ENCODE assay signal across 8 mouse cellular contexts in the genomic region with DNA sequence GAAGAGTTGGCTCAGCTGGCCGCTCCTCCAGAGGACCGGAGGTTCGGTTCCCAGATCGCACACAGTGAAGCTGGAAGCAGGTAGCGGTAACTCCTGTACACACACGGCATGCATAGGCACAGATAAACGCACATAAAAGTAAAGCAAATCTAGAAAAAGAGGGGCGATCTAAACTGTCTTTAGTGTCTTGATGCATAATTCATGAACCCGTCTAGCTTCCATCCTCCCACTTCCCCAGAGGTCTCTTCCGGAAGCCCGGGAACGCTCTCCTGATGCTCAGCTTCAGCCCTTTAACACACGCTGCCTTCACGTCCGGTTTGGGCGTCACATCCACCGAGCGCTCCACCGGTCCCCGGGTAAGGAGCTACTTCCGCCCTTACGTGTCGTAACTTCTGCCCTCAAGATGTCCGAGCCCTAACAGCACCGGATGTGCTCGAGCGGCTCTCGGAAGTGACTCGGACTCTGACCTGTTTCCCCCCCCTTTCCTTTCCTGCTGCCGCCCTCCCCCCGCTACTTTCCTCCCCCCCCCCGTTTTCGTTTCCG. TPM values are rescaled to one million over a fixed set of nuclear protein-coding genes. Genes with fewer than 3 reads are reported as not detected.
DNase-seq lines count a peak whose midpoint lies in the region; ATAC-seq and TF ChIP-seq lines count a peak whose summit lies in the region.

No protein-coding gene starts in this region.

- H3K36me3 ChIP-seq in ES-Bruce4 (ENCODE audit: control insufficient read depth, insufficient read depth, low read length, poor library complexity, severe bottlenecking): peaks cover 6% of the 10 kb centered on the region
- peaks cover 26% of the 10 kb centered on the region for H3K36me3 ChIP-seq in forebrain, embryonic 13.5 days (ENCODE audit: poor library complexity, severe bottlenecking)
- H3K36me3 ChIP-seq in liver, postnatal 0 days (replicated peaks; ENCODE audit: insufficient read depth, low read length): peaks cover 12% of the 10 kb centered on the region
- H3K36me3 ChIP-seq in neural tube, embryonic 14.5 days (ENCODE audit: control insufficient read depth, insufficient read depth, low read length): peaks cover 14% of the 10 kb centered on the region; the same call in 1 of the 2 replicates

- peaks cover 5% of the 10 kb centered on the region for H3K4me1 ChIP-seq in ES-Bruce4 (ENCODE audit: control insufficient read depth, insufficient read depth, low read length)
- peaks cover 42% of the 10 kb centered on the region for H3K4me1 ChIP-seq in forebrain, embryonic 13.5 days
- peaks cover 22% of the 10 kb centered on the region for H3K4me1 ChIP-seq in liver, postnatal 0 days (ENCODE audit: insufficient read depth)
- peaks cover 30% of the 10 kb centered on the region for H3K4me1 ChIP-seq in neural tube, embryonic 14.5 days (ENCODE audit: control insufficient read depth, insufficient read depth, low read length)

- TF ChIP-seq EP300 in ES-Bruce4 (IDR thresholded peaks at IDR 0.05; ENCODE audit: insufficient read depth, low read depth, low read length): peak; percentile 37; the same call in 1 of the 2 replicates
- peak; percentile 55 for TF ChIP-seq EP300 in liver, postnatal 0 days (IDR thresholded peaks at IDR 0.05; ENCODE audit: low read depth)

- peak overlapping the region; percentile 86 for H3K4me3 ChIP-seq in ES-Bruce4 (ENCODE audit: low read depth, low read length)
- peak overlapping the region; percentile 72 for H3K4me3 ChIP-seq in forebrain, embryonic 13.5 days
- H3K4me3 ChIP-seq in liver, postnatal 0 days (ENCODE audit: low read depth, low read length): peak overlapping the region; percentile 90
- H3K4me3 ChIP-seq in neural tube, embryonic 14.5 days (ENCODE audit: low read depth, low read length): peak overlapping the region; percentile 68

- peak; percentile 99 for DNase-seq in heart, postnatal 10 days
- DNase-seq in large intestine, adult 2 months (ENCODE audit: low read depth, low spot score): peak; percentile 93
- DNase-seq in liver, postnatal 0 days: peak; percentile 96
- peak; percentile 92 for DNase-seq in testis, postnatal 10 days (ENCODE audit: low spot score)

- no peak for TF ChIP-seq POLR2A in ES-Bruce4 (IDR thresholded peaks at IDR 0.05; ENCODE audit: insufficient read depth, low read length)

- peak; percentile 98 for ATAC-seq in cerebellum, adult (ENCODE audit: insufficient number of reproducible peaks, low FRiP score, low TSS enrichment)
- ATAC-seq in forebrain, embryonic 13.5 days: peak; percentile 97
- peak; percentile 96 for ATAC-seq in liver, postnatal 0 days
- peak; percentile 98 for ATAC-seq in neural tube, embryonic 14.5 days (ENCODE audit: low read depth)

- H3K9ac ChIP-seq in ES-Bruce4 (ENCODE audit: low read depth, poor library complexity, severe bottlenecking): peak overlapping the region; percentile 98
- H3K9ac ChIP-seq in forebrain, embryonic 13.5 days: peak overlapping the region; percentile 92
- peak overlapping the region; percentile 90 for H3K9ac ChIP-seq in liver, postnatal 0 days (replicated peaks)
- peak overlapping the region; percentile 94 for H3K9ac ChIP-seq in neural tube, embryonic 14.5 days (replicated peaks; ENCODE audit: low read depth, low read length)

- peak overlapping the region; percentile 84 for H3K27ac ChIP-seq in ES-Bruce4 (ENCODE audit: insufficient read depth, low read length)
- H3K27ac ChIP-seq in forebrain, embryonic 13.5 days: peak overlapping the region; percentile 98
- H3K27ac ChIP-seq in liver, postnatal 0 days (ENCODE audit: low read depth): peak overlapping the region; percentile 97
- peak overlapping the region; percentile 98 for H3K27ac ChIP-seq in neural tube, embryonic 14.5 days (ENCODE audit: low read depth, low read length)

- H3K9me3 ChIP-seq in ES-Bruce4 (replicated peaks; ENCODE audit: control insufficient read depth, insufficient read depth, low read length, poor library complexity, severe bottlenecking): no peaks in the 10 kb centered on the region
- no peaks in the 10 kb centered on the region for H3K9me3 ChIP-seq in forebrain, embryonic 13.5 days (replicated peaks)
- no peaks in the 10 kb centered on the region for H3K9me3 ChIP-seq in liver, postnatal 0 days (ENCODE audit: low read length)
- H3K9me3 ChIP-seq in neural tube, embryonic 14.5 days (ENCODE audit: control insufficient read depth, low read length): no peaks in the 10 kb centered on the region

- under 1% methylated on average over 34 of the region's 34 CpGs for WGBS in forebrain, embryonic 13.5 days
- WGBS in large intestine, adult 2 months: 2% methylated on average over 33 of the region's 34 CpGs
- under 1% methylated on average over 29 of the region's 34 CpGs for WGBS in liver, postnatal 0 days (ENCODE audit: insufficient replicate concordance)
- under 1% methylated on average over 33 of the region's 34 CpGs for WGBS in neural tube, embryonic 14.5 days

- H3K4me2 ChIP-seq in forebrain, embryonic 13.5 days: peak overlapping the region; percentile 93
- H3K4me2 ChIP-seq in liver, postnatal 0 days (ENCODE audit: low read depth, low read length): peak overlapping the region; percentile 77
- H3K4me2 ChIP-seq in neural tube, embryonic 14.5 days (ENCODE audit: low read depth, low read length): peak overlapping the region; percentile 95

- no peaks in the 10 kb centered on the region for H3K27me3 ChIP-seq in ES-Bruce4 (ENCODE audit: control insufficient read depth, insufficient read depth, low read length, poor library complexity, severe bottlenecking)
- H3K27me3 ChIP-seq in forebrain, embryonic 13.5 days: no peaks in the 10 kb centered on the region
- H3K27me3 ChIP-seq in liver, postnatal 0 days (ENCODE audit: insufficient read depth, low read length): no peaks in the 10 kb centered on the region
- H3K27me3 ChIP-seq in neural tube, embryonic 14.5 days (ENCODE audit: control insufficient read depth, insufficient read depth, low read length): no peaks in the 10 kb centered on the region

- TF ChIP-seq CTCF in ES-Bruce4 (IDR thresholded peaks at IDR 0.05; ENCODE audit: low read depth, low read length): no peak
- no peak for TF ChIP-seq CTCF in liver, postnatal 0 days (IDR thresholded peaks at IDR 0.05; ENCODE audit: low read depth)

- intact Hi-C loops in heart, postnatal 10 days (cut with DNase I): loop anchor here (1.0 to 5.0 kb wide), 4 partner anchors 31 to 106 kb away; a partner anchor contains a TSS

RNA-seq across cellular contexts. Expression of a gene that starts 0.3 kb away (rescaled TPM):
- 32.4 and 33.8 TPM in 2 replicates for polyA plus RNA-seq in ES-Bruce4 (2011; ENCODE audit: insufficient read depth, insufficient read length, low read depth, missing spikeins)
- polyA plus RNA-seq in forebrain, embryonic 13.5 days (2015; fragmentation: Nextera tagmentation; extraction: Ambion mirVana): 18.1 and 19.9 TPM in 2 replicates
- 10 to 100 TPM; 27.7 to 29.3 TPM for total RNA-seq in heart, postnatal 10 days (2021)
- 39.5 and 59.5 TPM in 2 replicates for polyA plus RNA-seq in large intestine, adult 2 months (2012; rRNA removed)
- polyA plus RNA-seq in liver, postnatal 0 days (2015; fragmentation: Nextera tagmentation; extraction: Ambion mirVana): 3.3 and 3.5 TPM in 2 replicates
- polyA plus RNA-seq in neural tube, embryonic 14.5 days (2014; fragmentation: Nextera tagmentation; extraction: Ambion mirVana): 12.3 and 16.5 TPM in 2 replicates

RNA-seq across cellular contexts. Expression of a gene that starts 12.2 kb away (rescaled TPM):
- 14.3 and 21.4 TPM in 2 replicates for polyA plus RNA-seq in ES-Bruce4 (2011; ENCODE audit: insufficient read depth, insufficient read length, low read depth, missing spikeins)
- polyA plus RNA-seq in forebrain, embryonic 13.5 days (2015; fragmentation: Nextera tagmentation; extraction: Ambion mirVana): 13.0 and 16.1 TPM in 2 replicates
- 1 to 10 TPM; 1.7 to 2.0 TPM for total RNA-seq in heart, postnatal 10 days (2021)
- polyA plus RNA-seq in large intestine, adult 2 months (2012; rRNA removed): 2.3 and 3.3 TPM in 2 replicates
- 0.07 and 0.15 TPM in 2 replicates for polyA plus RNA-seq in liver, postnatal 0 days (2015; fragmentation: Nextera tagmentation; extraction: Ambion mirVana)
- 41.3 and 62.3 TPM in 2 replicates for polyA plus RNA-seq in neural tube, embryonic 14.5 days (2014; fragmentation: Nextera tagmentation; extraction: Ambion mirVana)

RNA-seq across cellular contexts. Expression of a gene that starts 30.9 kb away (rescaled TPM):
- polyA plus RNA-seq in ES-Bruce4 (2011; ENCODE audit: insufficient read depth, insufficient read length, low read depth, missing spikeins): 44.0 and 54.7 TPM in 2 replicates
- 190 and 200 TPM in 2 replicates for polyA plus RNA-seq in forebrain, embryonic 13.5 days (2015; fragmentation: Nextera tagmentation; extraction: Ambion mirVana)
- total RNA-seq in heart, postnatal 10 days (2021): 10 to 100 TPM; 41.8 to 47.3 TPM
- 42.5 and 43.1 TPM in 2 replicates for polyA plus RNA-seq in large intestine, adult 2 months (2012; rRNA removed)
- 23.8 and 24.3 TPM in 2 replicates for polyA plus RNA-seq in liver, postnatal 0 days (2015; fragmentation: Nextera tagmentation; extraction: Ambion mirVana)
- 105 and 116 TPM in 2 replicates for polyA plus RNA-seq in neural tube, embryonic 14.5 days (2014; fragmentation: Nextera tagmentation; extraction: Ambion mirVana)

RNA-seq across cellular contexts. Expression of a gene that starts 40.8 kb away (rescaled TPM):
- polyA plus RNA-seq in ES-Bruce4 (2011; ENCODE audit: insufficient read depth, insufficient read length, low read depth, missing spikeins): 25.3 and 25.7 TPM in 2 replicates
- polyA plus RNA-seq in forebrain, embryonic 13.5 days (2015; fragmentation: Nextera tagmentation; extraction: Ambion mirVana): 19.1 and 20.9 TPM in 2 replicates
- 1 to 10 TPM; 2.1 to 2.8 TPM for total RNA-seq in heart, postnatal 10 days (2021)
- 12.5 and 14.6 TPM in 2 replicates for polyA plus RNA-seq in large intestine, adult 2 months (2012; rRNA removed)
- 1.3 and 2.0 TPM in 2 replicates for polyA plus RNA-seq in liver, postnatal 0 days (2015; fragmentation: Nextera tagmentation; extraction: Ambion mirVana)
- polyA plus RNA-seq in neural tube, embryonic 14.5 days (2014; fragmentation: Nextera tagmentation; extraction: Ambion mirVana): 16.8 and 19.8 TPM in 2 replicates

RNA-seq across cellular contexts. Expression of a gene that starts 43.3 kb away (rescaled TPM):
- polyA plus RNA-seq in ES-Bruce4 (2011; ENCODE audit: insufficient read depth, insufficient read length, low read depth, missing spikeins): 145 and 154 TPM in 2 replicates
- 89.0 and 99.3 TPM in 2 replicates for polyA plus RNA-seq in forebrain, embryonic 13.5 days (2015; fragmentation: Nextera tagmentation; extraction: Ambion mirVana)
- 100 to 1,000 TPM; 102 to 108 TPM for total RNA-seq in heart, postnatal 10 days (2021)
- polyA plus RNA-seq in large intestine, adult 2 months (2012; rRNA removed): 149 and 151 TPM in 2 replicates
- polyA plus RNA-seq in liver, postnatal 0 days (2015; fragmentation: Nextera tagmentation; extraction: Ambion mirVana): 61.0 TPM in 2 replicates
- 89.5 and 93.8 TPM in 2 replicates for polyA plus RNA-seq in neural tube, embryonic 14.5 days (2014; fragmentation: Nextera tagmentation; extraction: Ambion mirVana)

Comparison
In these comparisons a context has a peak if more than half of its experiments do, and no peak if none do; other contexts are left out.
1. Peak in every context shown above with its lines: DNase-seq, ATAC-seq, H3K4me3 ChIP-seq and H3K27ac ChIP-seq.